Mouse (Mus musculus): Measurements from ENCODE around the gene Ccser2. TPM values are rescaled to one million over a fixed set of nuclear protein-coding genes. Genes with fewer than 3 reads are reported as not detected.

Gene Ccser2
- polyA plus RNA-seq, 1 experiment from 2014 or later, result 38.6 TPM

GRCm38 (mm10) chr14:36900883-36901282 lies 67.7 kb downstream of the Ccser2 start:
- ATAC-seq (ENCODE audit: borderline replicate concordance, extremely low read depth, low FRiP score, low TSS enrichment), result no peak
- Histone ChIP-seq H3K9me3 (no peaks in the 10 kb centered on the region), H3K27me3 (no peaks in the 10 kb centered on the region), H3K4me3 (no peak overlapping the region), H3K27ac (no peak overlapping the region), H3K9ac (no peak overlapping the region), H3K4me1 (no peaks in the 10 kb centered on the region), H3K4me2 (no peak overlapping the region), H3K36me3 (peaks cover 8% of the 10 kb centered on the region; the same call in 1 of the 2 replicates)

- WGBS, result 86% methylated on average over 3 of the region's 3 CpGs
- no peak overlapping the region for H3K4me2 ChIP-seq
- H3K4me1 ChIP-seq, result no peaks in the 10 kb centered on the region
- ATAC-seq (ENCODE audit: borderline replicate concordance, extremely low read depth, low FRiP score, low TSS enrichment), result no peak
- H3K9ac ChIP-seq, result no peak overlapping the region
- no peaks in the 10 kb centered on the region for H3K27me3 ChIP-seq
- no peak overlapping the region for H3K4me3 ChIP-seq
- 0 out of 2 replicates have a peak, but pooled peaks cover 8% of the 10 kb centered on the region for H3K36me3 ChIP-seq
- H3K27ac ChIP-seq, result no peak overlapping the region
- H3K9me3 ChIP-seq, result no peaks in the 10 kb centered on the region
These were observed 73.9 kb downstream of the Ccser2 start for GRCm38 (mm10) chr14:36894701-36895100.

GRCm38 (mm10) chr14:36892762-36893358 lies 75.7 kb downstream of the Ccser2 start:
- Histone ChIP-seq H3K36me3 (0 out of 2 replicates have a peak, but pooled peaks cover 8% of the 10 kb centered on the region), H3K9me3 (no peaks in the 10 kb centered on the region), H3K4me1 (no peaks in the 10 kb centered on the region), H3K27ac (no peak overlapping the region), H3K9ac (no peak overlapping the region), H3K4me2 (no peak overlapping the region), H3K4me3 (no peak overlapping the region), H3K27me3 (no peaks in the 10 kb centered on the region)
- no peak for ATAC-seq (ENCODE audit: borderline replicate concordance, extremely low read depth, low FRiP score, low TSS enrichment)
- WGBS, result 58% methylated on average over 2 of the region's 2 CpGs

- 74% methylated on average over 7 of the region's 7 CpGs for WGBS
- ATAC-seq (ENCODE audit: borderline replicate concordance, extremely low read depth, low FRiP score, low TSS enrichment), result 0 out of 2 replicates have a peak, but pooled peaks have one; percentile 27
- Histone ChIP-seq H3K4me3 (no peak overlapping the region), H3K27ac (no peak overlapping the region), H3K4me1 (no peaks in the 10 kb centered on the region), H3K9me3 (no peaks in the 10 kb centered on the region), H3K9ac (no peak overlapping the region), H3K36me3 (0 out of 2 replicates have a peak, but pooled peaks cover 7% of the 10 kb centered on the region), H3K27me3 (no peaks in the 10 kb centered on the region), H3K4me2 (no peak overlapping the region)
These were observed 78.4 kb downstream of the Ccser2 start for GRCm38 (mm10) chr14:36890130-36890529.

GRCm38 (mm10) chr14:36885680-36886079 lies 82.9 kb downstream of the Ccser2 start:
- no peak overlapping the region for H3K4me3 ChIP-seq
- ATAC-seq (ENCODE audit: borderline replicate concordance, extremely low read depth, low FRiP score, low TSS enrichment), result no peak
- no peak overlapping the region for H3K4me2 ChIP-seq
- WGBS, result 91% methylated on average over 5 of the region's 5 CpGs
- H3K4me1 ChIP-seq, result no peaks in the 10 kb centered on the region
- no peak overlapping the region for H3K27ac ChIP-seq
- H3K9ac ChIP-seq, result no peak overlapping the region
- H3K27me3 ChIP-seq, result no peaks in the 10 kb centered on the region
- no peaks in the 10 kb centered on the region for H3K9me3 ChIP-seq
- H3K36me3 ChIP-seq, result 0 out of 2 replicates have a peak, but pooled peaks cover 7% of the 10 kb centered on the region

DNA sequence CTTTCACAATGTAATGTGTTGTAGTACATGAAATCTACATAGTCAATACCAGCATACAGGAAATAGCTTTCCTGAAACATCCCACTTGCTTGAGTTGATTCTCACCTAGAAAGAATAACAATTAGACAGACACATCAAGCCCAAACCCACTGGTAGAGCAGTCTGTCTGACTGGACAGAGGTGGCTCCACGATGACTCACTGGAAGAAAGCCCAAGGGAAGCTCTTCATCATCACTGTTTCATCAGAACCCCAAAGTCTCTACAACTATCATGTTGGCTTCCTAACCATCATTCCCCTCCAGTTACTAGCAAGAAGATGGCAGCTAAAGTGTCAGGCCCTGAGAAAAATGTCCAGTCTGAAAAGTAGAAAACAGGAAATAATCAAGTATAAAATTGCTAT lies 83.5 kb downstream of the Ccser2 start:
- Histone ChIP-seq H3K9me3 (no peaks in the 10 kb centered on the region), H3K4me2 (no peak overlapping the region), H3K4me3 (no peak overlapping the region), H3K27ac (no peak overlapping the region), H3K9ac (no peak overlapping the region), H3K4me1 (no peaks in the 10 kb centered on the region), H3K36me3 (0 out of 2 replicates have a peak, but pooled peaks cover 6% of the 10 kb centered on the region), H3K27me3 (no peaks in the 10 kb centered on the region)
- ATAC-seq (ENCODE audit: borderline replicate concordance, extremely low read depth, low FRiP score, low TSS enrichment), result no peak
- WGBS, result 81% methylated on average over 1 of the region's 1 CpGs

GRCm38 (mm10) chr14:36883576-36883975 lies 85.0 kb downstream of the Ccser2 start:
- 29% methylated on average over 3 of the region's 3 CpGs for WGBS
- no peak overlapping the region for H3K27ac ChIP-seq
- H3K4me2 ChIP-seq, result no peak overlapping the region
- no peak overlapping the region for H3K4me3 ChIP-seq
- H3K36me3 ChIP-seq, result peaks cover 8% of the 10 kb centered on the region
- H3K9me3 ChIP-seq, result no peaks in the 10 kb centered on the region
- no peaks in the 10 kb centered on the region for H3K4me1 ChIP-seq
- no peak overlapping the region for H3K9ac ChIP-seq
- no peaks in the 10 kb centered on the region for H3K27me3 ChIP-seq
- ATAC-seq (ENCODE audit: borderline replicate concordance, extremely low read depth, low FRiP score, low TSS enrichment), result no peak

DNA sequence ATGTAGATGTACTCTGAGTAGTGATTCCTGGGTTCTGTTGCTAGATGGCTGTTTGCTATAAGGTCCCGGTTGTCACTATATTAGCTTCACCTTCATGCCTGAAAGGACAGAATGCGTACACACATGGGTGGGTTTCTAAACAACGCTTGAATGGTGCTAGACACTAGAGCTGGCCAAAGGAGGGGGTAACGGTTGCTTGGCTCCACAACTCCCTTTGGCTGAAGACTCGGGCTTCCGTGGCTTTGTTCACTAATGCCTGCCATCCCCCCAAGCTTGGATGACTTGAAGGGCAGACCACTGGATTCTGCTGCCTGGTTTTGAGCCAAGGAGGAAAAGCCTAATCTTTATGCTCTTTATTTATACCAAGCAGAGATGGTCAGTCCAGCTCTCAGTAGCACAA lies 98.3 kb downstream of the Ccser2 start:
- H3K9me3 ChIP-seq, result no peaks in the 10 kb centered on the region
- ATAC-seq (ENCODE audit: borderline replicate concordance, extremely low read depth, low FRiP score, low TSS enrichment), result no peak
- WGBS, result 74% methylated on average over 6 of the region's 6 CpGs
- no peak overlapping the region for H3K27ac ChIP-seq
- H3K27me3 ChIP-seq, result no peaks in the 10 kb centered on the region
- no peak overlapping the region for H3K4me2 ChIP-seq
- no peak overlapping the region for H3K9ac ChIP-seq
- H3K36me3 ChIP-seq, result no peaks in the 10 kb centered on the region
- H3K4me1 ChIP-seq, result no peaks in the 10 kb centered on the region
- H3K4me3 ChIP-seq, result no peak overlapping the region

GRCm38 (mm10) chr14:36868769-36869362 lies 99.7 kb downstream of the Ccser2 start:
- H3K4me2 ChIP-seq, result no peak overlapping the region
- H3K4me1 ChIP-seq, result 0 out of 2 replicates have a peak, but pooled peaks cover 2% of the 10 kb centered on the region
- no peak for ATAC-seq (ENCODE audit: borderline replicate concordance, extremely low read depth, low FRiP score, low TSS enrichment)
- H3K9me3 ChIP-seq, result no peaks in the 10 kb centered on the region
- no peak overlapping the region for H3K27ac ChIP-seq
- 61% methylated on average over 14 of the region's 14 CpGs for whole genome bisulfite sequencing
- H3K4me3 ChIP-seq, result no peak overlapping the region
- H3K27me3 ChIP-seq, result no peaks in the 10 kb centered on the region
- H3K9ac ChIP-seq, result no peak overlapping the region
- no peaks in the 10 kb centered on the region for H3K36me3 ChIP-seq

DNA sequence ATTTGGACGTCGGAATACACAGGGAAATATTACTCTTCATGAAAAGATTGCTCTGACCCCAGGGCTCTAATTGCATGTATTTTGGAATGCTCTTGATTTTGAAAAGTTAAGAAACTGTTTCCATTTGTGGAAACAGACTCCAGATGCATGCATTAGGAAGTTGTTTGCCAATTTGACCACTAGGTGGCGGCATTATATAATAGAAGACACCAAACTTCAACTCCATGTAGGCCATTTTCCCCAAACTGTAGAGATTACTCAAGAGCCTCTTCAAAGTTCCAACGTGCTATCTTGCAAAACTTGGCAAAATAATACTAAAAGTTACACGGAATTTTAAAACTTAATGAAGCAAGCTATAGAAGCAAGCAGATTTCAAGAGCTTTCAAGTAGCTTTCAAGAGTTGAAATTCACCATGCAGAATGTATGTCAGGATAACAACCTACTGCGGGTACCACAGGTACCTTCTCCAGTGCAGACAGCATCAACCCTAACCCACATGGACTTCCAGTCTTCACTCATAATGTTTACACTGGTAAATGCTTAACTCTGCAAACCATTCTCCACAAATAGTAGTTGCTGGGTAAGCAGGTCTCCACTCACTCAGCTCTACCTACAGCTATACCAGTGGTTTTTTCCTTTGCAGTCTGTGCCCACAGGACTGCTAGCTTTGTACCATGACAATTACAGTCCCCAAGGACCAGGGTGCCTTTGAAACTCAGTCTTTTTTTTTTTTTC lies 101.4 kb downstream of the Ccser2 start:
- Histone ChIP-seq H3K4me1 (0 out of 2 replicates have a peak, but pooled peaks cover 3% of the 10 kb centered on the region), H3K27ac (no peak overlapping the region), H3K36me3 (no peaks in the 10 kb centered on the region), H3K4me3 (no peak overlapping the region), H3K9me3 (no peaks in the 10 kb centered on the region), H3K9ac (no peak overlapping the region), H3K4me2 (no peak overlapping the region), H3K27me3 (no peaks in the 10 kb centered on the region)
- peak; percentile 50; the same call in 1 of the 2 replicates for ATAC-seq (ENCODE audit: borderline replicate concordance, extremely low read depth, low FRiP score, low TSS enrichment)
- WGBS, result 13% methylated on average over 6 of the region's 6 CpGs

DNA sequence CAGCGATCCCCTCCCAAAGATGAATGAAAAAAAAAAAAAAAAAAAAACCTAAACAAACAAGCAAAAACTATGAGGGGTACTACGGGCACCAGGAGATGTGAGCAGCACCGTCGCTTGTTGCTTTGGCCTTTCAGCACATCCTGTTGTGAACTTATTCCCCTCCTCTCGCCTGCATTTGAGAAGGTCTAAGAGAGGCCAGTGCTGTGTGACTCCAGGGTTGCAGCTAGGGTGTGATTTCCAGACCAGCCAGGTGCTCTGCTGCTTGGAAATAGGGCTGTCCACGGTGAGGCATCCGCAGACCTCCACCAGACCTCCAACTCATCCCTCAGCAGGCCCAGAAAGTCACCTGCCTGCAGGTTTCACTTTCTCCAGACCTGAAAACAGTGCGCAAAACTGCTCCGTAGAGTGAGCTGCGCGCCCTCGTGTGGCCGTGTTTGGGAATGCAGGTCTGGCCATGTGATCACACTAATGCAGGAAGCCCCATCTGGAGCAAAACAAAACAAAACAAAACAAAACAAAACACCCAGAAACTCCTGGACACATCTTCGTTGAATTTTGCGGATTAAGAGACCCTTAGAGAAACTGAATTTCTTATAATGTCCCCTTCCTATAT lies 104.6 kb downstream of the Ccser2 start:
- Histone ChIP-seq H3K9ac (no peak overlapping the region), H3K4me1 (0 out of 2 replicates have a peak, but pooled peaks cover 3% of the 10 kb centered on the region), H3K27ac (no peak overlapping the region), H3K9me3 (no peaks in the 10 kb centered on the region), H3K4me3 (peak overlapping the region; percentile 29), H3K4me2 (peak overlapping the region; percentile 48), H3K36me3 (no peaks in the 10 kb centered on the region), H3K27me3 (no peaks in the 10 kb centered on the region)
- WGBS, result 16% methylated on average over 15 of the region's 15 CpGs
- no peak for ATAC-seq (ENCODE audit: borderline replicate concordance, extremely low read depth, low FRiP score, low TSS enrichment)
